Mouse (Mus musculus) liver, adult 2 months (tissue): ENCODE measurements around the gene Pi4k2a. TPM values are rescaled to one million over a fixed set of nuclear protein-coding genes. Genes with fewer than 3 reads are reported as not detected.

ENCODE experiments used
- DNase-seq: peaks from one replicate; pipeline ENCODE4 v3.0.0-alpha.2; 2011; ENCODE audit warnings: low read depth, low spot score; ENCODE audit errors: extremely low read depth
- H3K27ac ChIP-seq: fragments of 200-500 bp; replicated peaks from 2 replicates; pipeline ENCODE4 v1.5.1; 2012; ENCODE audit warnings: low read depth, mild to moderate bottlenecking, control low read depth, inconsistent platforms, low read length; ENCODE audit not compliant: insufficient read depth
- H3K27me3 ChIP-seq: fragments of 200-500 bp; 2 replicates; pipeline ENCODE4 v1.6.1; 2012; ENCODE audit warnings: mild to moderate bottlenecking, moderate library complexity, low read length, inconsistent platforms; ENCODE audit not compliant: control insufficient read depth, insufficient read depth
- H3K36me3 ChIP-seq: fragments of 200-500 bp; 2 replicates; pipeline ENCODE4 v1.6.1; 2012; ENCODE audit warnings: low read length, inconsistent platforms; ENCODE audit not compliant: control insufficient read depth, insufficient read depth
- H3K4me1 ChIP-seq: fragments of 200-500 bp; 2 replicates; pipeline ENCODE4 v1.6.1; 2011; ENCODE audit warnings: low read length; ENCODE audit not compliant: control insufficient read depth, insufficient read depth
- H3K4me3 ChIP-seq: fragments of 200-500 bp; 2 replicates; pipeline ENCODE4 v1.5.1; 2011; ENCODE audit warnings: low read depth, mild to moderate bottlenecking, control low read depth, low read length, moderate library complexity; ENCODE audit not compliant: insufficient read depth
- H3K79me2 ChIP-seq: fragments of 200-500 bp; 2 replicates; pipeline ENCODE4 v1.6.1; 2012; ENCODE audit warnings: inconsistent platforms, mild to moderate bottlenecking, low read length, moderate library complexity; ENCODE audit not compliant: control insufficient read depth, insufficient read depth
- H3K9ac ChIP-seq: fragments of 200-500 bp; 2 replicates; pipeline ENCODE4 v1.6.1; 2012; ENCODE audit warnings: low read depth, mild to moderate bottlenecking, control low read depth, inconsistent platforms, low read length
- CTCF ChIP-seq: fragments of 200-500 bp; IDR thresholded peaks from 2 replicates; pipeline ENCODE4 v1.5.1; 2011; ENCODE audit warnings: low read depth, low read length, control low read depth
- POLR2A ChIP-seq: fragments of 200-500 bp; IDR thresholded peaks from 2 replicates; pipeline ENCODE4 v1.6.1; 2011; ENCODE audit warnings: low read length, control low read depth; ENCODE audit not compliant: insufficient read depth; ENCODE audit errors: extremely low read depth
- WGBS: fragments of 180-500 bp; shearing (Covaris S2); methylation state at CpG from one replicate; pipeline ENCODE4 v1.1.7; 2018; 5-methylcytosine and 5-hydroxymethylcytosine counted together
- polyA plus RNA-seq: library from polyadenylated mRNA; depleted of rRNA; stranded (reverse); fragments of >200 nt; gene quantifications from 2 replicates; pipeline ENCODE4 v1.2.3, GENCODE M21; 2012
- total RNA-seq: library from RNA; depleted of rRNA; stranded (reverse); fragments of >200 nt; gene quantifications from 2 replicates; pipeline ENCODE4 v1.2.3, GENCODE M21; 2014

Pi4k2a gene
- total and polyA plus RNA-seq, 2 experiments: 20.2 to 43.3 TPM

- WGBS: 87% methylated on average over 4 of the region's 4 CpGs
- peaks cover 31% of the 10 kb centered on the region for H3K4me1 ChIP-seq
- no peak within 1 kb of the TSS for H3K9ac ChIP-seq
- TF ChIP-seq CTCF (no peak), POLR2A (no peak)
- peak within 1 kb of the TSS; percentile 70 for H3K27ac ChIP-seq
- no peak within 1 kb of the TSS for H3K4me3 ChIP-seq
- H3K79me2 ChIP-seq: peaks cover 24% of the 10 kb centered on the region
- peaks cover 3% of the 10 kb centered on the region; the same call in 1 of the 2 replicates for H3K36me3 ChIP-seq
- DNase-seq: no peak
- H3K27me3 ChIP-seq: no peaks in the 10 kb centered on the region
Measured at GRCm38 (mm10) chr19:42051948-42052347, 38.3 kb upstream of the Pi4k2a start, which contains the start of gene 4933411K16Rik. TSS of gene 4933411K16Rik (plus strand) at chr19:42052248.

- peak overlapping the region; percentile 70 for H3K27ac ChIP-seq
- H3K79me2 ChIP-seq: peaks cover 21% of the 10 kb centered on the region
- WGBS: 16% methylated on average over 6 of the region's 6 CpGs
- DNase-seq: peak; percentile 64
- peaks cover 31% of the 10 kb centered on the region for H3K4me1 ChIP-seq
- no peak overlapping the region for H3K9ac ChIP-seq
- H3K27me3 ChIP-seq: no peaks in the 10 kb centered on the region
- H3K4me3 ChIP-seq: no peak overlapping the region
- no peak for TF ChIP-seq CTCF
- no peak for TF ChIP-seq POLR2A
- H3K36me3 ChIP-seq: peaks cover 7% of the 10 kb centered on the region
Measured at GRCm38 (mm10) chr19:42054255-42054654, 36.0 kb upstream of the Pi4k2a start.

GRCm38 (mm10) chr19:42055881-42056280 lies 34.4 kb upstream of the Pi4k2a start:
- Histone ChIP-seq H3K4me3 (no peak overlapping the region), H3K36me3 (peaks cover 16% of the 10 kb centered on the region)

GRCm38 (mm10) chr19:42056719-42057409 lies 33.4 kb upstream of the Pi4k2a start:
- Histone ChIP-seq H3K4me1 (peaks cover 20% of the 10 kb centered on the region), H3K36me3 (peaks cover 20% of the 10 kb centered on the region), H3K9ac (no peak overlapping the region), H3K79me2 (peaks cover 17% of the 10 kb centered on the region), H3K27ac (no peak overlapping the region), H3K4me3 (no peak overlapping the region), H3K27me3 (no peaks in the 10 kb centered on the region)
- DNase-seq: no peak
- 70% methylated on average over 6 of the region's 6 CpGs for whole genome bisulfite sequencing
- TF ChIP-seq CTCF: no peak
- TF ChIP-seq POLR2A: no peak

More at GRCm38 (mm10) chr19:42055881-42056280, 34.4 kb upstream of the Pi4k2a start:
- TF ChIP-seq CTCF (no peak), POLR2A (no peak)
- Histone ChIP-seq H3K27ac (no peak overlapping the region), H3K79me2 (peaks cover 24% of the 10 kb centered on the region), H3K9ac (no peak overlapping the region), H3K27me3 (no peaks in the 10 kb centered on the region), H3K4me1 (peaks cover 28% of the 10 kb centered on the region)
- 69% methylated on average over 2 of the region's 2 CpGs for WGBS
- DNase-seq: peak; percentile 54

GRCm38 (mm10) chr19:42058426-42058825 lies 31.8 kb upstream of the Pi4k2a start:
- no peaks in the 10 kb centered on the region for H3K27me3 ChIP-seq
- no peak overlapping the region for H3K4me3 ChIP-seq
- TF ChIP-seq CTCF: no peak
- TF ChIP-seq POLR2A: no peak
- H3K36me3 ChIP-seq: peaks cover 31% of the 10 kb centered on the region
- H3K79me2 ChIP-seq: peaks cover 12% of the 10 kb centered on the region; the same call in 1 of the 2 replicates
- DNase-seq: peak; percentile 57
- WGBS: 20% methylated on average over 7 of the region's 7 CpGs
- peaks cover 11% of the 10 kb centered on the region for H3K4me1 ChIP-seq
- no peak overlapping the region for H3K27ac ChIP-seq
- H3K9ac ChIP-seq: no peak overlapping the region

GRCm38 (mm10) chr19:42061443-42061842 lies 28.8 kb upstream of the Pi4k2a start:
- no peak overlapping the region for H3K27ac ChIP-seq
- H3K4me1 ChIP-seq: no peaks in the 10 kb centered on the region
- peaks cover 3% of the 10 kb centered on the region; the same call in 1 of the 2 replicates for H3K79me2 ChIP-seq
- TF ChIP-seq POLR2A: no peak
- TF ChIP-seq CTCF: no peak
- H3K4me3 ChIP-seq: no peak overlapping the region
- 77% methylated on average over 7 of the region's 7 CpGs for WGBS
- no peak overlapping the region for H3K9ac ChIP-seq
- peak; percentile 46 for DNase-seq
- peaks cover 46% of the 10 kb centered on the region for H3K36me3 ChIP-seq
- no peaks in the 10 kb centered on the region for H3K27me3 ChIP-seq
